Mouse (Mus musculus) spleen, adult 10 weeks (tissue): ENCODE measurements around the gene Wdr20. TPM values are rescaled to one million over a fixed set of nuclear protein-coding genes. Genes with fewer than 3 reads are reported as not detected.

Experiments used
- polyA plus RNA-seq: library from polyadenylated mRNA; stranded (reverse); fragments of 350-450 nt; fragmentation: Illumina TruSeq; extraction: RNeasy Lipid Tissue Mini Kit (QIAGEN cat#74804); gene quantifications from one replicate; pipeline ENCODE4 v1.2.3, GENCODE M21; 2015; ENCODE audit warnings: low replicate concordance; ENCODE audit not compliant: insufficient read depth

Gene Wdr20
- polyA plus RNA-seq = 32.4 TPM

DNA sequence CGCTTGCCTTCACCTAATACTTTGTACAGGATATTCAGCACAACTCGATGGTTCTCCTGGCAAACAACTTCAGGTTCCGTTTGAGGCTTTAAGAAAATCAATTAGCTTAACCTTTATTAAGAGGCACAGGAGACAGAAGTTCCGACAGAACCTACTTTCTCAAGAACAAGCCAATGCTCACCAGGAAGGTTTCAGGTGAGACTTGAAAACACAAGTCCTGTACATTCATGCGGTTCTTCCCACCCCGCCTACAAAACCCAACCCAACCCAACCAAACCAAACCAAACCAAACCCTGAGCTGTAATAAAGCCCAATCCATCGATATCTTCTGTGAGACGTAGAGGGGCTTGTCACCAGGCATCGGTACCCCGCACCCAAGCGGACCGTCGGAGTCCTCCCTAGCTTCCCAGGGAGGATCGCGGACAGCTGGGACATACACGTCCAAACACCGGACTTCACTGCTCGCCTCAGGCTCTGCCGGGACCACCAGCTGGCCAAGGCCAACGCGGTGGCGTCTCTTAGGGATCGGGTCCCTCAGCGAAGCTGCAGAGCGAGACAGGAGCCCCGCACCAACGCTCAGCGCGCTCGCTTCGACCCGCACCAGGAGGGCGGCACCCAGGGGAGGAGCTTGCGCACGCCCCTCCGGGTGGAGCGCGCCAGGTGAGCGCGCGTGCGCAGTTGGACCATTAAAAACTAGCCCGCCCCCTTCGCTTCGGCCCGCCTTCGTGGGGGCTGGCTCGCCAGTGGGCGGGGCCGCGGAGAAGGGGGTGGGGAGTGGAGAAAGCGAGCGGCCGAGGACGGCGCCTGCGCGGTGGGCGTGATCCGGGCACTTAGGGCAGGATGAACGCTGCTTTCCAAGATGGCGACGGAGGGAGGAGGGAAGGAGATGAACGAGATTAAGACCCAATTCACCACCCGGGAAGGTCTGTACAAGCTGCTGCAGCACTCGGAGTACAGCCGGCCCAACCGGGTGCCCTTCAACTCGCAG, at the start of gene Wdr20:
Gene Wdr20 (plus strand): TSS at position 775 of the 988 bp plus-strand sequence.

DNA sequence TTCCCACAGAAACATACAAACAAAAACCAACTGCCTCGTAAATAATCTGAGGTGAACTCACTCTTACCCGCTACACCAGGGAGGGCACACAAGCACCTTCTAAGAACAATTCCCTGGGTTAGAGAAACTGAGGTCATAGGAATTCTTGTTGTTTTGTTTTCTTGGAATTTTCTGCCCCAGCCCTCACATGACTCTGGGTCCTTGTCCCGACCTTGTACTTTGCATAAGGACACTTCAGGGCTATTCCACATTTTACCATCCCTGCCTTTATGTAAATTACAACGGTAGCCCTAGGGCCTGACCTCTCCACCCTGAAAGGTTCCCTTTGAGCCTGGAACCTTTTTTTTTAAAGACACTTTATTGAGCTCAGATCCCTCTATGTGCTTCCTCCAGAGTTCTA, 35.2 kb upstream of the Wdr20 start, which contains the start of gene Hsp90aa1:
Gene Hsp90aa1 (minus strand): TSS at position 173 of the 400 bp plus-strand sequence.

GRCm38 (mm10) chr12:110840348-110841198, 102.8 kb downstream of the Wdr20 start, which contains the start of gene Mok:
Gene Mok, minus strand, starts transcription at chr12:110840939.

DNA sequence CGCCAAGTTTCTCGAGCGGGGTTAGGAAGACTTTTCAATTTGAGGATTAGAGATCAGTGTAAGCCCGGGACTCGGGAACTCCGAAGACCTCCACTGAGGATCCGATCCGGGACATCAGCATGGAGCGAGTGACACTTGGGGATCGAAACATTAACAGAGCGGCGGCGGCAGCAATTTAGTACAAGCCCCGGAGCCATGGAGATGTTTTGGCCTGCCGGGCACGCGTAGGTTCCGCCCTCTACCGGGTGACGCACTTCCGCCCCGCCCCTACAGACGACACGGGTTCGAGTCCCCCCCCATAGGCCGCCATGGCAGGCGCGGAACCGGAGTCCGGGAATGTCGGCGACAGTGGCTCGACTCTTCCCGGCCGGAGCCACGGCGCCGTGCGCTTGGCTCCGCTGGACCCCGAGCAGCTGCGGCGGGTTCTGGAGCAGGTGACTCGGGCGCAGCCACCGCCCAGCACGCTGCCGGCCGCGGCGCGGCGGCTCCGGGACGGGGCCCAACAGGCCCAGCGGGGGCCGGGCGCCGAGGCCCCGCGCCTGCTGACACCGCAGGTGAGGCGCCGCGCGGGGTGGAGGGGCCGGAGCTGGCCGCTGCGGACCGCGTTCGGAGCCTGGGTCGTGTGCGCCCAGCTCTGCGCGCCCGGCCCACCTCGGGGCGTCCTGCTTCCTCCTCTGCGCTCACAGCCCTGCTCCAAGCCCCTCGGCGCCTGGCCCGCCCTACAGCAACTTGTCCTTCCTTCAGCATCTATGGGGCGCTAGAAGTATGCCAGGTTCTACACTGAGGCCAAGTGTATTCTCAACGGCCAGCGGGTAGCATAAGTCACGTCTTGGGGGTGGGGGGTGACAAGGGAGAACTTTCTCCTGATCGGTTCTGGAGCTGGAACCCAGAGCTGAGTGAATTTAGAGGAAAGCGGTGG, 112.5 kb downstream of the Wdr20 start, which contains the start of gene Zfp839:
Gene Zfp839 (plus strand): TSS at position 244 of the 919 bp plus-strand sequence.

Other genes starting within 250 kb of the Wdr20 start
- 46.8 TPM for gene Dync1h1, start 136.5 kb upstream of the Wdr20 start, polyA plus RNA-seq
- not detected for gene 1700001K19Rik, start 55.3 kb upstream of the Wdr20 start, polyA plus RNA-seq
- 397 TPM for gene Hsp90aa1, start 35.2 kb upstream of the Wdr20 start, polyA plus RNA-seq
- 0.37 TPM for gene Mok, start 103.0 kb downstream of the Wdr20 start, polyA plus RNA-seq
- 10.7 TPM for gene Zfp839, start 112.3 kb downstream of the Wdr20 start, polyA plus RNA-seq
- gene Cinp, start 151.2 kb downstream of the Wdr20 start, polyA plus RNA-seq = 53.4 TPM
- 4.8 TPM for gene Tecpr2, start 151.3 kb downstream of the Wdr20 start, polyA plus RNA-seq
- 0.46 TPM for gene Ankrd9, start 241.1 kb downstream of the Wdr20 start, polyA plus RNA-seq